Mouse (Mus musculus): Measurements from ENCODE around the gene Serpina1b. TPM values are rescaled to one million over a fixed set of nuclear protein-coding genes. Genes with fewer than 3 reads are reported as not detected.
"Not testable (repeated sequence)": the region's sequence is repeated elsewhere in the genome, so short reads cannot be mapped to it uniquely, and the experiment has no call there.

Gene Serpina1b
- polyA plus RNA-seq (2014; fragmentation: Nextera tagmentation; extraction: Ambion mirVana): 1.5 and 7.3 TPM in 2 replicates

DNA sequence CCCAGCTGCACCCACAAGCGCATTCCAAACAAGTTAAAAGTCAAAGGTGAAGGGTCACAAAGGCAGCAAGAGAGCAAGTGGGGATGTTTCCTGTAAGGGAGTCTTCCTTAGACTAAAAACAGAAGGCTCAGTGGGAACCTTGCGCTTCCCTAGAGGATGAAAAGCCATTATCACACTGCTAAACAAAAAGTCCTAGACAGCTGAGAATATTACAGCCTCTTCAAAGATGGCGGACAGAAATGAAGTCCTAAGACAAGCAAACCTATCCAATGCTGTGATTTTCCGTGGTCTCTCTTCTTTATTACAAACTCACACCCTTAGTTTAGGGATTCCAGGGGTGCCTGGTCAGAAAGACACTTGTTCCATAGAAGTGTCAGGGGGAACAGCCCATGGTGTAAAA, at the start of gene Serpina1b:
Gene Serpina1b, minus strand, starts transcription at position 101 of the 400 bp plus-strand sequence.
- not testable (repeated sequence) for H3K9me3 ChIP-seq (replicated peaks; ENCODE audit: control insufficient read depth, low read length); H3K36me3 ChIP-seq (ENCODE audit: control insufficient read depth, insufficient read depth, low read length); H3K27me3 ChIP-seq (ENCODE audit: control insufficient read depth, insufficient read depth, low read length); H3K27ac ChIP-seq (ENCODE audit: low read depth, low read length); ATAC-seq (replicated peaks; ENCODE audit: insufficient number of reproducible peaks, low FRiP score, low TSS enrichment); H3K4me1 ChIP-seq (ENCODE audit: control insufficient read depth, insufficient read depth, low read length); H3K4me2 ChIP-seq; H3K9ac ChIP-seq (ENCODE audit: low read depth, low read length); H3K4me3 ChIP-seq (ENCODE audit: low read depth, low read length)
- 62% methylated on average over 4 of the region's 4 CpGs for WGBS (ENCODE audit: insufficient replicate concordance)

- WGBS (ENCODE audit: insufficient replicate concordance): 75% methylated on average over 1 of the region's 1 CpGs
- not testable (repeated sequence) for H3K27me3 ChIP-seq (ENCODE audit: control insufficient read depth, insufficient read depth, low read length)
Measured at GRCm38 (mm10) chr12:103866873-103867272, 36.7 kb upstream of the Serpina1b start.

DNA sequence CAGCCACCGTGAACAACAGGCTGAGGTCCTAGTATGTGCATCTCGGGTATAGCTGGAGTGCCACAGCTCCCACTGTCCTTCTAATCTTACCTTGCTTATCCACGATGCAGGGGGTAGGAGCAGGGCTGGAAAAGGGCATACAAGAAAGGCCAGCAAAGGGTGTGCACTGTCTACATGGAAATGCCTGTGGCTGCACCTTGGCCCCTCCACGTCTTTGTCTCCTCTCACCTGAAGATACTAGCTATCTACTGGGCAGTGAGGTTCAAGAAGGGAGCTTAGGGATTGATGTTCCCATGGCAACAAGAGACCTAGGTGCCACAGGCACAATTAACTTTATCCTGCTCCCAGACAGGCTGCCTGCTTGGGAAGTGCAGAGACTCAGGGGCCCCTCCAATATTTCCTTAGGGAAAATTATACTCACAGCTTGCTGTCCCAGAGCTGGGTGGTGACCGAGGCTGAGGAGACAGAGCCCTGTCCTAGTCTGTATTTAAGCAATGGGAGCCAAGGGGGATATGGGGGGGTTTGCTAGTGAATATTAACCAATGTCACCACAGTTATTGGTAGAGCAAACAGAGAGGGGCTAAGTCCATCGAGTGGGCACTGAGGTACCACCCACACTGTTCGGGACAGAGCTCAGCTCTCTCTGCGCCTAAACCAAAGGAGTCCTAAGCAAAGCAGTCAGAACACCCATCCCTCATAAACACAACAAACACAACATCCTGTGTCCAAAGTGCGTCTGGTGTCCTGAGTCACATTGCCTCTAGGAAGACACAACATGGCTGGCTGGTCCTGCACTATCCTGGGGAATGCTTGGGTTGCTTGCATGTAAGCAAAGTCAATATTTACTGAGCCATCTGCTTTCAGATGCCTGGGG, 33.2 kb upstream of the Serpina1b start, which contains the start of gene Serpina1a:
Gene Serpina1a, minus strand, starts transcription at position 462 of the 874 bp plus-strand sequence.
- not testable (repeated sequence) for H3K4me1 ChIP-seq (ENCODE audit: control insufficient read depth, insufficient read depth, low read length); H3K27ac ChIP-seq (ENCODE audit: low read depth, low read length); H3K27me3 ChIP-seq (ENCODE audit: control insufficient read depth, insufficient read depth, low read length); H3K9me3 ChIP-seq (replicated peaks; ENCODE audit: control insufficient read depth, low read length); ATAC-seq (replicated peaks; ENCODE audit: insufficient number of reproducible peaks, low FRiP score, low TSS enrichment); H3K4me3 ChIP-seq (ENCODE audit: low read depth, low read length); H3K36me3 ChIP-seq (ENCODE audit: control insufficient read depth, insufficient read depth, low read length); H3K9ac ChIP-seq (ENCODE audit: low read depth, low read length); H3K4me2 ChIP-seq
- WGBS (ENCODE audit: insufficient replicate concordance): 71% methylated on average over 9 of the region's 9 CpGs

More at GRCm38 (mm10) chr12:103866873-103867272, 36.7 kb upstream of the Serpina1b start:
- H3K27ac ChIP-seq (ENCODE audit: low read depth, low read length); H3K4me3 ChIP-seq (ENCODE audit: low read depth, low read length); H3K4me1 ChIP-seq (ENCODE audit: control insufficient read depth, insufficient read depth, low read length); H3K9ac ChIP-seq (ENCODE audit: low read depth, low read length); H3K9me3 ChIP-seq (replicated peaks; ENCODE audit: control insufficient read depth, low read length); H3K4me2 ChIP-seq; ATAC-seq (replicated peaks; ENCODE audit: insufficient number of reproducible peaks, low FRiP score, low TSS enrichment); H3K36me3 ChIP-seq (ENCODE audit: control insufficient read depth, insufficient read depth, low read length): not testable (repeated sequence)

- Histone ChIP-seq H3K27ac (ENCODE audit: low read depth, low read length) (no peak overlapping the region), H3K36me3 (ENCODE audit: control insufficient read depth, insufficient read depth, low read length) (no peaks in the 10 kb centered on the region), H3K9me3 (replicated peaks; ENCODE audit: control insufficient read depth, low read length) (peaks cover 2% of the 10 kb centered on the region; the same call in 1 of the 2 replicates), H3K4me1 (ENCODE audit: control insufficient read depth, insufficient read depth, low read length) (no peaks in the 10 kb centered on the region), H3K4me3 (ENCODE audit: low read depth, low read length) (no peak overlapping the region), H3K4me2 (no peak overlapping the region), H3K27me3 (ENCODE audit: control insufficient read depth, insufficient read depth, low read length) (no peaks in the 10 kb centered on the region), H3K9ac (ENCODE audit: low read depth, low read length) (no peak overlapping the region)
- ATAC-seq (replicated peaks; ENCODE audit: insufficient number of reproducible peaks, low FRiP score, low TSS enrichment): no peak
- WGBS (ENCODE audit: insufficient replicate concordance): 48% methylated on average over 3 of the region's 3 CpGs
Measured at GRCm38 (mm10) chr12:103860976-103861375, 30.8 kb upstream of the Serpina1b start.

DNA sequence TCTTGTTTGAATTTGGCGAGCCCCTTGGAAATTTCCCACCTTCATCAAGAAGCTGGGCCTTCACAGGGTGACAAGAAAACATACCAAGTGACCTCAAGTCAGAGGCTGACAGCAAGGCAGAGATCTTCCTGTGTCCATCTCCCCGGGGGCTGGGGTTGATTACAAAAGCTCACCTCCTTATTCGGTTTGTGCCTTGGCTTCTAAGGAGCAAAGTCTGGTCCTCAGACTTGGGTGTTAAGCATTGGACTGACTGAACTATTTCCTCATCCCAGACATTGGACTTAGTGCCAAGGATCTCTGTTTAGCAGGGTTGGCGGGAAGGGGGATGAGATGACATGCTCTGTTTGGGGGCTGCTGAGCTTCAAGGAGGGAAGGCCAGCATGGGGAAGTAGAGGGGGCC, 30.4 kb upstream of the Serpina1b start:
- H3K9ac ChIP-seq (ENCODE audit: low read depth, low read length); H3K9me3 ChIP-seq (replicated peaks; ENCODE audit: control insufficient read depth, low read length); H3K27ac ChIP-seq (ENCODE audit: low read depth, low read length); H3K36me3 ChIP-seq (ENCODE audit: control insufficient read depth, insufficient read depth, low read length); H3K4me2 ChIP-seq; H3K4me1 ChIP-seq (ENCODE audit: control insufficient read depth, insufficient read depth, low read length); H3K27me3 ChIP-seq (ENCODE audit: control insufficient read depth, insufficient read depth, low read length); ATAC-seq (replicated peaks; ENCODE audit: insufficient number of reproducible peaks, low FRiP score, low TSS enrichment); H3K4me3 ChIP-seq (ENCODE audit: low read depth, low read length): not testable (repeated sequence)
- WGBS (ENCODE audit: insufficient replicate concordance): 65% methylated on average over 3 of the region's 4 CpGs

- not testable (repeated sequence) for H3K9ac ChIP-seq (ENCODE audit: low read depth, low read length); H3K36me3 ChIP-seq (ENCODE audit: control insufficient read depth, insufficient read depth, low read length); H3K4me2 ChIP-seq; H3K27me3 ChIP-seq (ENCODE audit: control insufficient read depth, insufficient read depth, low read length); H3K4me1 ChIP-seq (ENCODE audit: control insufficient read depth, insufficient read depth, low read length); H3K4me3 ChIP-seq (ENCODE audit: low read depth, low read length); H3K27ac ChIP-seq (ENCODE audit: low read depth, low read length); ATAC-seq (replicated peaks; ENCODE audit: insufficient number of reproducible peaks, low FRiP score, low TSS enrichment); H3K9me3 ChIP-seq (replicated peaks; ENCODE audit: control insufficient read depth, low read length)
- 72% methylated on average over 3 of the region's 3 CpGs for WGBS (ENCODE audit: insufficient replicate concordance)
Measured at GRCm38 (mm10) chr12:103859584-103859983, 29.4 kb upstream of the Serpina1b start.

DNA sequence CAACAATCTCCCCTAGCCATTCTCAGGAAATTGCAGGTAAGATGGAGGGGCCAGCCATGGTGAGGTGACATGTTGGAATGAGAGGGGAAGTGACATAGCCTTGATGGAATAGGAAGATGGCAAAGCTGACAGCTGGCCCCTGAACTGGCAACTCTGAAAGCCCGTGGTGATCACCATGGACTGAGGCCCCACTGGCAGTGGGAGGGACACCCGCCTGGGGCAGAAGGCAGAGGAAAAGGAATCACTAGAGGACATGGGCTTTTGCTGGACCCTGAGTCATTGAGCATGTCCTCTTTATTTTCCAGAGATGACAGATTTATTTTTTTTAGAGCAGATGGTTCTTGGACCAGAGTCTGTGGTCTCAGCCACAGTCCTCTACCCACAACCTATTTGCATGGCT, 22.9 kb upstream of the Serpina1b start:
- 65% methylated on average over 2 of the region's 2 CpGs for WGBS (ENCODE audit: insufficient replicate concordance)
- not testable (repeated sequence) for H3K27me3 ChIP-seq (ENCODE audit: control insufficient read depth, insufficient read depth, low read length); H3K4me2 ChIP-seq; ATAC-seq (replicated peaks; ENCODE audit: insufficient number of reproducible peaks, low FRiP score, low TSS enrichment); H3K36me3 ChIP-seq (ENCODE audit: control insufficient read depth, insufficient read depth, low read length); H3K4me1 ChIP-seq (ENCODE audit: control insufficient read depth, insufficient read depth, low read length); H3K9ac ChIP-seq (ENCODE audit: low read depth, low read length); H3K27ac ChIP-seq (ENCODE audit: low read depth, low read length); H3K9me3 ChIP-seq (replicated peaks; ENCODE audit: control insufficient read depth, low read length); H3K4me3 ChIP-seq (ENCODE audit: low read depth, low read length)

DNA sequence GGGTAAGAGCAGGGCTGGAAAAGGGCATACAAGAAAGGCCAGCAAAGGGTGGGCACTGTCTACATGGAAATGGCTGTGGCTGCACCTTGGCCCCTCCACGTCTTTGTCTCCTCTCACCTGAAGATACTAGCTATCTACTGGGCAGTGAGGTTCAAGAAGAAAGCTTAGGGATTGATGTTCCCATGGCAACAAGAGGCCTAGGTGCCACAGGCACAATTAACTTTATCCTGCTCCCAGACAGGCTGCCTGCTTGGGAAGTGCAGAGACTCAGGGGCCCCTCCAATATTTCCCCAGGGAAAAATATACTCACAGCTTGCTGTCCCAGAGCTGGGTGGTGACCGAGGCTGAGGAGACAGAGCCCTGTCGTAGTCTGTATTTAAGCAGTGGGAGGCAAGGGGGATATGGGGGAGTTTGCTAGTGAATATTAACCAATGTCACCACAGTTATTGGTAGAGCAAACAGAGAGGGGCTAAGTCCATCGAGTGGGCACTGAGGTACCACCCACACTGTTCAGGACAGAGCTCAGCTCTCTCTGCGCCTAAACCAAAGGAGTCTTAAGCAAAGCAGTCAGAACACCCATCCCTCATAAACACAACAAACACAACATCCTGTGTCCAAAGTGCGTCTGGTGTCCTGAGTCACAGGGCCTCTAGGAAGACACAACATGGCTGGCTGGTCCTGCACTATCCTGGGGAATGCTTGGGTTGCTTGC, 2.4 kb downstream of the Serpina1b start:
- not testable (repeated sequence) for H3K36me3 ChIP-seq (ENCODE audit: control insufficient read depth, insufficient read depth, low read length); H3K27ac ChIP-seq (ENCODE audit: low read depth, low read length); H3K9ac ChIP-seq (ENCODE audit: low read depth, low read length); H3K27me3 ChIP-seq (ENCODE audit: control insufficient read depth, insufficient read depth, low read length); H3K9me3 ChIP-seq (replicated peaks; ENCODE audit: control insufficient read depth, low read length); H3K4me1 ChIP-seq (ENCODE audit: control insufficient read depth, insufficient read depth, low read length); ATAC-seq (replicated peaks; ENCODE audit: insufficient number of reproducible peaks, low FRiP score, low TSS enrichment); H3K4me2 ChIP-seq; H3K4me3 ChIP-seq (ENCODE audit: low read depth, low read length)
- WGBS (ENCODE audit: insufficient replicate concordance): 75% methylated on average over 6 of the region's 6 CpGs
